Mouse (Mus musculus): ENCODE data around the gene Nrxn2. TPM values are rescaled to one million over a fixed set of nuclear protein-coding genes. Genes with fewer than 3 reads are reported as not detected.

Gene Nrxn2
- polyA plus RNA-seq, 1 experiment from 2014 or later: 60.6 TPM

GRCm38 (mm10) chr19:6533290-6534117 is 115.0 kb downstream of the Nrxn2 start:
- Histone ChIP-seq H3K9me3 (ENCODE audit: control insufficient read depth, low read length) (no peaks in the 10 kb centered on the region), H3K27ac (no peak overlapping the region), H3K9ac (peak overlapping the region; percentile 66; the same call in 1 of the 2 replicates), H3K36me3 (replicated peaks; ENCODE audit: control insufficient read depth, insufficient read depth) (no peaks in the 10 kb centered on the region; the same call in none of the 2 replicates), H3K4me1 (replicated peaks; ENCODE audit: control insufficient read depth, insufficient read depth, low read length) (peaks cover 50% of the 10 kb centered on the region), H3K4me2 (replicated peaks) (peak overlapping the region; percentile 54; the same call in 1 of the 2 replicates), H3K27me3 (ENCODE audit: control insufficient read depth, insufficient read depth, low read length) (no peaks in the 10 kb centered on the region), H3K4me3 (replicated peaks; ENCODE audit: low read length) (no peak overlapping the region)
- no peak for DNase-seq (ENCODE audit: low spot score)
- ATAC-seq (ENCODE audit: low FRiP score): no peak
- 60% methylated on average over 11 of the region's 11 CpGs for WGBS

DNA sequence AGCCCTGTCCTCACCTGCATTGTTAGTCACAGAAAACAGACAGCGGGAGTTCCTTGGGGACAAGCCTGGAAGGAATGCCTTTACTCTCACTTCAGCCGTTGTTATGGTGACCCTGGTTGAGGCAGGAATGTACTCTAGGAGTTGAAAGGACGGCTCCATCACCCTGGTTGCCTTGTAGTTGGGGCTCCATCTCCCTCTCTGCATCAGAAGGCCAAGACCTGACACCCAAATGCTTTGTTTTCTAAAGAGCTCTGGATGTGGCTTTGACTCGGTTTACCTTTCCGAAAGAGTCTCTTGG is 115.5 kb downstream of the Nrxn2 start:
- H3K4me1 ChIP-seq (replicated peaks; ENCODE audit: control insufficient read depth, insufficient read depth, low read length): peaks cover 48% of the 10 kb centered on the region

GRCm38 (mm10) chr19:6536201-6536600 is 117.7 kb downstream of the Nrxn2 start:
- no peak overlapping the region for H3K4me2 ChIP-seq (replicated peaks)
- no peaks in the 10 kb centered on the region for H3K27me3 ChIP-seq (ENCODE audit: control insufficient read depth, insufficient read depth, low read length)
- H3K4me3 ChIP-seq (replicated peaks; ENCODE audit: low read length): no peak overlapping the region
- ATAC-seq (ENCODE audit: low FRiP score) (no peak), DNase-seq (ENCODE audit: low spot score) (no peak)
- no peaks in the 10 kb centered on the region; the same call in none of the 2 replicates for H3K36me3 ChIP-seq (replicated peaks; ENCODE audit: control insufficient read depth, insufficient read depth)
- no peak overlapping the region for H3K9ac ChIP-seq
- H3K27ac ChIP-seq: no peak overlapping the region
- no peaks in the 10 kb centered on the region for H3K9me3 ChIP-seq (ENCODE audit: control insufficient read depth, low read length)
- peaks cover 31% of the 10 kb centered on the region for H3K4me1 ChIP-seq (replicated peaks; ENCODE audit: control insufficient read depth, insufficient read depth, low read length)
- 83% methylated on average over 3 of the region's 3 CpGs for WGBS

More for the DNA sequence above, 115.5 kb downstream of the Nrxn2 start:
- Histone ChIP-seq H3K27ac (no peak overlapping the region), H3K4me2 (replicated peaks) (no peak overlapping the region), H3K9me3 (ENCODE audit: control insufficient read depth, low read length) (no peaks in the 10 kb centered on the region), H3K27me3 (ENCODE audit: control insufficient read depth, insufficient read depth, low read length) (no peaks in the 10 kb centered on the region), H3K4me3 (replicated peaks; ENCODE audit: low read length) (no peak overlapping the region), H3K9ac (no peak overlapping the region), H3K36me3 (replicated peaks; ENCODE audit: control insufficient read depth, insufficient read depth) (no peaks in the 10 kb centered on the region; the same call in none of the 2 replicates)
- ATAC-seq (ENCODE audit: low FRiP score): no peak
- 30% methylated on average over 5 of the region's 5 CpGs for WGBS
- no peak for DNase-seq (ENCODE audit: low spot score)

DNA sequence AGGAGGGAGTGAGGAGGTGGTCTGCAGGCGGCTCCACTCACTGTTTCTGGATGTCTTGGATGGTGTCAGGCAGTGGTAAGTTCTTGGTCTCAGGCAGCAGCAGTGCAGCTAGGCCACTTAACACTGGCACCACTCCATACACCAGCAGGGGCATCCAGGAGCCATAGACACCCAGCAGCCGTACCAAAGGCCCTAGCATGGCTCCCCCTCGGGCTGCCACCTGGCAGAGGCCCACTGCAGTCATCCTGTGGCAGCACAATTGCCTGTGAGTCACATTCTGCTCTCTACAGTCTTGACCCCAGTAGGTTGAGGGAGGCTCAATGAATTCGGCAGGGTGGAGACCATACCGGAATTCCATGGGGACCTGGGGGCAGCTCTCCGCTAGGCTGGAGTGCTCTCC is 118.2 kb downstream of the Nrxn2 start:
- H3K9ac ChIP-seq: no peak overlapping the region
- H3K9me3 ChIP-seq (ENCODE audit: control insufficient read depth, low read length): no peaks in the 10 kb centered on the region
- no peak overlapping the region for H3K4me3 ChIP-seq (replicated peaks; ENCODE audit: low read length)
- WGBS: 56% methylated on average over 6 of the region's 6 CpGs
- ATAC-seq (ENCODE audit: low FRiP score) (no peak), DNase-seq (ENCODE audit: low spot score) (no peak)
- H3K27ac ChIP-seq: no peak overlapping the region
- no peaks in the 10 kb centered on the region for H3K27me3 ChIP-seq (ENCODE audit: control insufficient read depth, insufficient read depth, low read length)
- H3K36me3 ChIP-seq (replicated peaks; ENCODE audit: control insufficient read depth, insufficient read depth): no peaks in the 10 kb centered on the region; the same call in none of the 2 replicates
- H3K4me1 ChIP-seq (replicated peaks; ENCODE audit: control insufficient read depth, insufficient read depth, low read length): peaks cover 26% of the 10 kb centered on the region
- H3K4me2 ChIP-seq (replicated peaks): no peak overlapping the region

- 68% methylated on average over 8 of the region's 8 CpGs for WGBS
- no peak overlapping the region for H3K27ac ChIP-seq
- H3K4me1 ChIP-seq (replicated peaks; ENCODE audit: control insufficient read depth, insufficient read depth, low read length): peaks cover 18% of the 10 kb centered on the region
These were observed 119.0 kb downstream of the Nrxn2 start for GRCm38 (mm10) chr19:6537526-6537925.

DNA sequence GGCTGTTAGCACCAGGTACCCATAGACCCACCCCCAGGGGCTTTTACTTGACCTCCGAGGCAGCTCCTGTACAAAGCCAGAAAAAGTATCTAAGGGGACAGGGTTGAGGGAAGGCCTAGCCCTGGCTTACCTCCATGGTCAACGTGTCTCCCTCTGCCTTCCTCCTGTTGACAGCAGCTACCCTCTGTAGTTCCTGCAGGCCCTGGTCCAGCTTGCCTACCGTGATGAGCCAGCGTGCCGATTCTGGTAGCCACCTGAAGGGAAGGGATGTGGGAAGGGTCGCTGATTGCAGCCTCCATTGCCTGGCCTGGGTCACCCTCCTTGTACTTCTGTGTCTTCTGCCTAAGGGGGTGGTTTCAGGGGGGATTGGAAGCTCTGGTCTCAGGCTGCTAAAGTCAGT is 120.0 kb downstream of the Nrxn2 start:
- Histone ChIP-seq H3K27ac (no peak overlapping the region), H3K9me3 (ENCODE audit: control insufficient read depth, low read length) (no peaks in the 10 kb centered on the region), H3K4me2 (replicated peaks) (no peak overlapping the region), H3K4me1 (replicated peaks; ENCODE audit: control insufficient read depth, insufficient read depth, low read length) (peaks cover 7% of the 10 kb centered on the region), H3K4me3 (replicated peaks; ENCODE audit: low read length) (no peak overlapping the region), H3K9ac (no peak overlapping the region), H3K27me3 (ENCODE audit: control insufficient read depth, insufficient read depth, low read length) (no peaks in the 10 kb centered on the region), H3K36me3 (replicated peaks; ENCODE audit: control insufficient read depth, insufficient read depth) (no peaks in the 10 kb centered on the region)
- DNase-seq (ENCODE audit: low spot score): no peak
- 92% methylated on average over 6 of the region's 6 CpGs for WGBS
- no peak for ATAC-seq (ENCODE audit: low FRiP score)

More at GRCm38 (mm10) chr19:6537526-6537925, 119.0 kb downstream of the Nrxn2 start:
- H3K4me3 ChIP-seq (replicated peaks; ENCODE audit: low read length): no peak overlapping the region
- H3K9me3 ChIP-seq (ENCODE audit: control insufficient read depth, low read length): no peaks in the 10 kb centered on the region
- H3K9ac ChIP-seq: no peak overlapping the region
- H3K36me3 ChIP-seq (replicated peaks; ENCODE audit: control insufficient read depth, insufficient read depth): no peaks in the 10 kb centered on the region; the same call in 1 of the 2 replicates
- ATAC-seq (ENCODE audit: low FRiP score): no peak
- no peak overlapping the region for H3K4me2 ChIP-seq (replicated peaks)
- no peaks in the 10 kb centered on the region for H3K27me3 ChIP-seq (ENCODE audit: control insufficient read depth, insufficient read depth, low read length)
- DNase-seq (ENCODE audit: low spot score): no peak

GRCm38 (mm10) chr19:6539592-6539991 is 121.1 kb downstream of the Nrxn2 start:
- no peaks in the 10 kb centered on the region for H3K9me3 ChIP-seq (ENCODE audit: control insufficient read depth, low read length)
- no peak overlapping the region for H3K27ac ChIP-seq
- H3K36me3 ChIP-seq (replicated peaks; ENCODE audit: control insufficient read depth, insufficient read depth): no peaks in the 10 kb centered on the region
- no peak overlapping the region for H3K9ac ChIP-seq
- ATAC-seq (ENCODE audit: low FRiP score) (no peak), DNase-seq (ENCODE audit: low spot score) (no peak)
- WGBS: 80% methylated on average over 4 of the region's 4 CpGs
- H3K4me2 ChIP-seq (replicated peaks): no peak overlapping the region
- H3K4me1 ChIP-seq (replicated peaks; ENCODE audit: control insufficient read depth, insufficient read depth, low read length): peaks cover 4% of the 10 kb centered on the region; the same call in 1 of the 2 replicates
- no peaks in the 10 kb centered on the region for H3K27me3 ChIP-seq (ENCODE audit: control insufficient read depth, insufficient read depth, low read length)
- no peak overlapping the region for H3K4me3 ChIP-seq (replicated peaks; ENCODE audit: low read length)

DNA sequence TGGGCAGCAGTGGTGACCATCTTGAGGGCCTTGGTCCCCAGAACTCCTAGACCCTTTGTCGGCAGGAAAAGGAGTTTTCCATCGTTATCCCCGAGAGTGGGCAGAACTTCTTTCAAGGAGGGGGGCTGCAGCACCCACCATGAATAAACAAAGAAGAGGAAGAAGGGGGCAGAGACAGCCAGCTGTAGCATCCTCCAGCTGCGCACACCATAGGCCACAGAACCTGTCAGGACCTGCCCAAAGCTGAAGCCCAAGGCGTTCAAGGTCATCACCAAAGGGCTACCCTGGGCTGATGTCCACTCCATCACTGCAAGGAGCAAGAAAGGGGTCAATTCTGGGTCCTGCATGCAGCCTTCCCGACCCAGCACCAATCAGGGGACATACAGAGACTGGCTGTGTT is 121.7 kb downstream of the Nrxn2 start:
- no peak for DNase-seq (ENCODE audit: low spot score)
- H3K36me3 ChIP-seq (replicated peaks; ENCODE audit: control insufficient read depth, insufficient read depth): no peaks in the 10 kb centered on the region
- no peak overlapping the region for H3K4me3 ChIP-seq (replicated peaks; ENCODE audit: low read length)
- no peak for ATAC-seq (ENCODE audit: low FRiP score)
- 83% methylated on average over 6 of the region's 6 CpGs for WGBS
- H3K9me3 ChIP-seq (ENCODE audit: control insufficient read depth, low read length): no peaks in the 10 kb centered on the region
- H3K4me1 ChIP-seq (replicated peaks; ENCODE audit: control insufficient read depth, insufficient read depth, low read length): peaks cover 4% of the 10 kb centered on the region; the same call in 1 of the 2 replicates
- no peak overlapping the region for H3K4me2 ChIP-seq (replicated peaks)
- no peaks in the 10 kb centered on the region for H3K27me3 ChIP-seq (ENCODE audit: control insufficient read depth, insufficient read depth, low read length)
- no peak overlapping the region for H3K27ac ChIP-seq
- H3K9ac ChIP-seq: no peak overlapping the region

- no peak overlapping the region for H3K9ac ChIP-seq
- no peaks in the 10 kb centered on the region for H3K27me3 ChIP-seq (ENCODE audit: control insufficient read depth, insufficient read depth, low read length)
- peaks cover 4% of the 10 kb centered on the region; the same call in 1 of the 2 replicates for H3K4me1 ChIP-seq (replicated peaks; ENCODE audit: control insufficient read depth, insufficient read depth, low read length)
- no peak overlapping the region for H3K4me2 ChIP-seq (replicated peaks)
- no peak overlapping the region for H3K27ac ChIP-seq
- no peak for ATAC-seq (ENCODE audit: low FRiP score)
- no peaks in the 10 kb centered on the region for H3K9me3 ChIP-seq (ENCODE audit: control insufficient read depth, low read length)
- no peak overlapping the region for H3K4me3 ChIP-seq (replicated peaks; ENCODE audit: low read length)
- 93% methylated on average over 7 of the region's 7 CpGs for WGBS
- DNase-seq (ENCODE audit: low spot score): no peak
- H3K36me3 ChIP-seq (replicated peaks; ENCODE audit: control insufficient read depth, insufficient read depth): no peaks in the 10 kb centered on the region
These were observed 123.0 kb downstream of the Nrxn2 start for GRCm38 (mm10) chr19:6541521-6541920.
